Mouse (Mus musculus): ENCODE results near the gene Kif18a.

GRCm38 (mm10) chr2:109348742-109349141 is 68.2 kb downstream of the Kif18a start:
- TF ChIP-seq CTCF (IDR thresholded peaks at IDR 0.05; ENCODE audit: low read depth, low read length) (no peak), POLR2A (IDR thresholded peaks at IDR 0.05; ENCODE audit: extremely low read depth, insufficient read depth, low read length) (no peak)

All from liver, adult 2 months (tissue).